19 mouse cellular contexts compared by ENCODE assay signal in genomic region chr1:98167800-98168199, GRCm38 (mm10).
"Had no signal": no experiment of that assay in that cellular context is flagged by ENCODE, and none has a peak within 500 bp of the region (broad histone marks: within the 10 kb centered on the region; RNA-seq: fewer than 3 reads in every experiment).

No protein-coding gene starts in this region.

- DNase-seq: lung, adult 18-20 months; lung, embryonic 14.5 days; lung, postnatal 10 days; lung, postnatal 4 days; midbrain, embryonic 14.5 days; retina, postnatal 1 day; right cerebral cortex, adult 18-20 months; right cerebral cortex, postnatal 25 days; right cerebral cortex, postnatal 4 days; spleen, adult 18-20 months; thymus, adult 18-20 months; thymus, postnatal 14 days; thymus, postnatal 36 days had no signal

- H3K4me3 ChIP-seq: midbrain, embryonic 10.5 days; midbrain, embryonic 12.5 days; myocyte; neural tube, embryonic 13.5 days; neural tube, embryonic 15.5 days had no signal

- H3K4me2 ChIP-seq: lung, embryonic 14.5 days; midbrain, embryonic 12.5 days; neural tube, embryonic 13.5 days; neural tube, embryonic 15.5 days had no signal

- H3K4me1 ChIP-seq: midbrain, embryonic 10.5 days; midbrain, embryonic 12.5 days; neural tube, embryonic 13.5 days; neural tube, embryonic 15.5 days had no signal

- H3K27ac ChIP-seq: midbrain, embryonic 10.5 days; midbrain, embryonic 12.5 days; neural tube, embryonic 13.5 days; neural tube, embryonic 15.5 days had no signal

- H3K27me3 ChIP-seq: midbrain, embryonic 12.5 days; neural tube, embryonic 13.5 days; neural tube, embryonic 15.5 days had no signal

- H3K9ac ChIP-seq: lung, embryonic 14.5 days; midbrain, embryonic 12.5 days; neural tube, embryonic 13.5 days; neural tube, embryonic 15.5 days had no signal

- H3K36me3 ChIP-seq: midbrain, embryonic 10.5 days; midbrain, embryonic 12.5 days; neural tube, embryonic 13.5 days; neural tube, embryonic 15.5 days had no signal

- ATAC-seq: midbrain, embryonic 16.5 days had no signal

- H3K9me3 ChIP-seq: midbrain, embryonic 10.5 days; midbrain, embryonic 12.5 days; neural tube, embryonic 13.5 days; neural tube, embryonic 15.5 days had no signal
